Mouse (Mus musculus) lung, postnatal 14 days (tissue): ENCODE measurements around the gene Ccnd1.
A peak's percentile ranks its signal among the peaks of the same experiment; 100 is the strongest.
"Not testable (repeated sequence)": the region's sequence is repeated elsewhere in the genome, so short reads cannot be mapped to it uniquely, and the experiment has no call there.

ENCODE experiments used
- DNase-seq: peaks from one replicate; pipeline ENCODE4 v3.0.0; 2021

Gene Ccnd1

GRCm38 (mm10) chr7:144906708-144907397 is 32.9 kb downstream of the Ccnd1 start:
- DNase-seq, result peak; percentile 66

DNA sequence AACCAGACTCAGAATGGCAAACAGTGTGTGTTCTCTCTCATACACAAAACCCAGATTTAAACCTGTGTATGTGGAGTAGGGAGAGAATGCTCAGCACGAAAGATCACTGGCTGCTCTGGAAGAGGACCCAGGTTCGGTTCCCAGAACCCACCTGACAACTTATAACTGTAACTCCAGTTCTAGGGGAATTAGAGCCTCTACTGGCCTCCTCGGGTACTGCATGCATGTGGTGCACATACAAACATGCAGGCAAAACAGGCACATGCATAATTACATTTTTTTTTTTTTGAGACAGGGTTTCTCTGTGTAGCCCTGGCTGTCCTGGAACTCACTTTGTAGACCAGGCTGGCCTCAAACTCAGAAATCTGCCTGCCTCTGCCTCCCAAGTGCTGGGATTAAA is 34.2 kb downstream of the Ccnd1 start:
- DNase-seq, result not testable (repeated sequence)

- DNase-seq, result no peak
These were observed 41.2 kb downstream of the Ccnd1 start for GRCm38 (mm10) chr7:144898506-144898905.

DNA sequence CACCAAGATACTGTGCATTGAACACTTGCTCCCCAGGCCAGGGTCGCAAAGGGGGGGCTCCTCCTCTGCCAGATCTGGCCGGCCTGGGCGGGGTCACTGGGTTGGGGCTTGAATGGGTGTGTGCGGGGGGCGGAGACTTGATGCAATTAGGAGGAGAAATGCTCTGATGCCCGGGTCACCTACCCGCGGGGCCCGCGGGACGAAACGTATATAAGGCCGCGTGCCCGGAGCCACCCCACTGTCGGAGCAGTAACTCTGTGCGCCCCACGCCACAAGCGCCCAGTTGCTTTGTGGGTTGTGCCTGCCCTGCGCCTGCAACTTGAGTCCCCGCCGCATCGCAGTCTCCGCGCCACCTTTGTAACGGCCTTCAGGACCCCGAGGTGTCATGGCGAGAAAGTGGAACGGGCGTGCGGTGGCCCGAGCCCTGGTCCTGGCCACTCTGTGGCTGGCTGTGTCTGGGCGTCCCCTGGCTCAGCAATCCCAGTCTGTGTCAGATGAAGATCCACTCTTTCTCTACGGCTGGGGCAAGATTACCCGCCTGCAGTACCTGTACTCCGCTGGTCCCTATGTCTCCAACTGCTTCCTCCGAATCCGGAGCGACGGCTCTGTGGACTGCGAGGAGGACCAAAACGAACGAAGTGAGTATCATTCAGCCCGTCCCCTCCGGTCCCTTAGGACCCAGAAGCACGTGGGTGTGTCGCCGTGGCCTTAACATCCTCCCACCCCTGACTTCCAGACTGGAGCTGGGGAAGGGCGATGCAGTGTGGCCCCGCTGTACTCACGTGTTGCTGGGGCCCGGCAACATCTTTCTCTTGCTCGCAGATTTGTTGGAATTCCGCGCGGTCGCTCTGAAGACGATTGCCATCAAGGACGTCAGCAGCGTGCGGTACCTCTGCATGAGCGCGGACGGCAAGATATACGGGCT is 43.2 kb downstream of the Ccnd1 start, which contains the start of gene Fgf15:
Gene Fgf15 (plus strand): TSS at position 238 of the 925 bp plus-strand sequence.
- no peak for DNase-seq

DNA sequence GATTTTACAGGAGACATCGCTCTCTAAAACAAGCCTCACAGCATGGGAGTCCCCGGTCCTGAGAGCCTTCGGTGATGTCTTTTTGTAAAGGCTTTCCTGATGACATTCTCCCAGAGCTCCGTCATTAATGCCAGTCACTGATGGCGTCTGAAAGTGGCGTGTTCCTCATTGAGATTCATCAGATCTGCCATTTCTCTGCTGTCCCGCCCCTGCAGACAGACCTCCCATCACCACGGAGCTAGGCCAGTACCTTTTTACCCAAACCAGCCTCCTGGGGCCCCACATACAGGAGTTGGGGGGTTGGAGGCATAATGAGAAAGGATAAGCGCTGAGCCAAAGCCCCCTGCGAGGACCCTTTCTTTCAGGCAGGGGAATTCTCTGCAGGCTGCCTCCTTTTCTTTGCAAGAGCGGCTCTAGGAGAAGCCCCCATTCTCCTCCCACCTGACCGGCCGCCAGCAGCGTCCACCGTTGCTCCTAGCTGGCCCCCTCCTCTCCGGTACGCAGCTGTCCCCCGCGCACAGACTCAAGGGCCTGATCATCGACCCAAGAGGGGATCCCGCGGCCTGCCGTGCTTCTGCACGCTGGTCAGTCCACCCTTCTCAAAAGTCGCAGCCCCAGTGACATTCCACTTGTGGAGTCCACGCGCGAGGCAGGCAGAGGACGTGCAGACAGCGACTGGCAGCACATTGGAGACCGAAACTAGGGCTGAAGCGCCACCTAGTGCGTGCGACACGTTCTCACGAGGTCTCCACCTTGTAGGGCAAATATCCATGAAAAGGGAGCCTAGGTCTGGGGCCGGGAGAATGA is 44.2 kb downstream of the Ccnd1 start:
- DNase-seq, result peak; percentile 81

GRCm38 (mm10) chr7:144894706-144895105 is 45.0 kb downstream of the Ccnd1 start:
- DNase-seq, result no peak

DNA sequence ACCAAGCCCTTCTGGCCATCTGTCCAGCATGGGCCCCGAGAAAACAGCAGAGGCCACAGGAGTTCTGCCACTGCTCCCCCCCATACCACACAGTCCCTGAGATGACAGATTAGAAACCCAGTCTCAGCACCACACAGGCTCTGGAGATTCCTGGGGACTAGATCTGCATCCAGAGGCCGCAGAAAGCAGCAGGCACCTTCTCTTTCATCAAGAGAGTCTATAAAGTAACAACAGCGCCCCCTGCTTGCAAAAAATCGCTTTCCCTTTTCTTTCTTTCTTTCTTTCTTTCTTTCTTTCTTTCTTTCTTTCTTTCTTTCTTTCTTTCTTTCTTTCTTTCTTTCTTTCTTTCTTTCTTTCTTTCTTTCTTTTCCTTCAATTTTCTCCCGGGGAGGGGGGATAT is 45.5 kb downstream of the Ccnd1 start:
- peak; percentile 52 for DNase-seq

DNA sequence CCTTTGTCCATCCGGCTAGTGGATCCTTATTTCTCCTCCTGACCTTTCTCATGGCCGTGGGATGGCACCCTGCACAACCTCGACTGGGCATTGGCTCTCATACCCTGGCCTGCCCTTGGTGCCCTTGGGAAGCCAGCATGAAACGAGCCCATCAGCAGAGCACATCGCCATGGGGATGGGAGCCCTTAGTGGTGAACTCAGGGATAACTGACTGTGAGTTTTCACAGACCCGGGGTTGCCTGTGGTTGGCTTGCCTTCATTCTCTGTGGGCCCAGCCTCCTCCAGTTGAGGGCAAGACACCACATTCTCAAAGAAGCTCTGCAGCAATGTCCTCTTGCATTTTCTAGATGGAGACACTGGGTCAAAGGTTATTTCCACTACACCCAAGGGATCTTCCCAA is 47.4 kb downstream of the Ccnd1 start:
- DNase-seq, result no peak

DNA sequence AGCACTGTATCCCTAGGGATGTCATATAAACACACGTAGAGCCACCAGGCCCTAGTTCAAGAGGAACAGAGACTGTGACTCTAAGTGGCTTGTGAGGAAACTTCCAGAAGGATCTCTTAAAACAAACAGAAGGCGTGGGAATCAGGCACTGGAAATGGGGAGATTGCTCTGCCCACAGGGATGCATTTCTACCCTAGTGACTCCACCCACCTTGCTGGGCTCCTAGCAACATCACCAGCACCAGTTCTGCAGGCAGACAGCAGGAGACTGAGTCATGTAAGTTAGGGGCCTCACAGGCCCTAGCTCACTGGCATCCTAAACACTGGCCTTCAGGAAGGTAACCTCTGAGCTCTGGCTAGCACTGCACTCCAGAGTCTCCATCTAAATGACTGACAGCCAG is 47.9 kb downstream of the Ccnd1 start:
- DNase-seq, result no peak

- DNase-seq, result not testable (repeated sequence)
These were observed 49.1 kb downstream of the Ccnd1 start for GRCm38 (mm10) chr7:144890661-144891060.

GRCm38 (mm10) chr7:144888564-144889299 is 51.0 kb downstream of the Ccnd1 start:
- peak; percentile 41 for DNase-seq

- no peak for DNase-seq
These were observed 52.1 kb downstream of the Ccnd1 start for GRCm38 (mm10) chr7:144887672-144888071.

DNA sequence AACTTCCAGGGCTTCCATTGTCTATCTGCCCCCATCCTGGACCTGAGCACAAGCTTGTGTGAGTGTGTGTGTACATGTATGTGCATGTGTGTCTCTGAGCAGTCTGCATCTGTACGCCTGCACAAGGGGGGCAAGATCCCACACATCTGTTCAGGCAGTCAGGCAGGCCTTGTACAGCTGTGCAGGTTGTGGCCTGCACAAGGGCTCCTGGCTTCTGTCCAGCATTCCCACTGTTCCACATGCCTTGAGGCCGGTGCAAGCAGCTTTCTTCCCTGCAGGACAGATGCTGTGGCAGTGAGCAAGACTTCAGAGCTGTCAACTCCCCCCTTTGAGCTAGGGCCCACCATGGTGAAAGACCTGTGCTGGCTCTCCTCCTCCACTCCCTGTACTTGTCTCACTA is 56.6 kb downstream of the Ccnd1 start:
- no peak for DNase-seq
